Mouse (Mus musculus): ENCODE data around the gene Olfr403. TPM values are rescaled to one million over a fixed set of nuclear protein-coding genes. Genes with fewer than 3 reads are reported as not detected.
"Not testable (repeated sequence)": the region's sequence is repeated elsewhere in the genome, so short reads cannot be mapped to it uniquely, and the experiment has no call there.

The Olfr403 gene
- not detected in 2 replicates for polyA plus RNA-seq (2014; fragmentation: Nextera tagmentation; extraction: Ambion mirVana)

DNA sequence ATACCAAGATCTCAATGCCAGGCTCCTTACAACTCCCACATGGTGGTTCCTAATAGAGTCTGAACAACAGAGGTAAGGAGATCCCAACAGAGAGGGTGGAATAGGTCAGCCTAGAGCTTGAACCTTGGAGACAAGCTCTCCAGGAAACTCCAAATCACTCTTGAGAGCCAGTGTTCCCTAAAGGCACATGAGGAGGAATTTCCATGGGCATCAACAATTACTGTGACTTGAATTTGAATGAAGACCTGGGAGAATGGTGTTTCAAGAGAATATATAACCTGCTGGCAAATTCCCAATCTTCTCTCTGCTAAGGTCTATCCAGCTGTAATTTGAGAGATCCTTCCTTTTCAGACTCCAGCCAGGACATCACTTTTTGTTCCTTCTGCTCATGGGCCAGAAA is at the start of gene Olfr403:
Gene Olfr403, plus strand, starts transcription at position 301 of the 400 bp plus-strand sequence.
- DNase-seq (ENCODE audit: low spot score), result no peak
- no peak for ATAC-seq (ENCODE audit: insufficient read depth, low FRiP score, low TSS enrichment)
- H3K9me3 ChIP-seq (ENCODE audit: control insufficient read depth, low read length), result peaks cover 6% of the 10 kb centered on the region; the same call in 1 of the 2 replicates

DNA sequence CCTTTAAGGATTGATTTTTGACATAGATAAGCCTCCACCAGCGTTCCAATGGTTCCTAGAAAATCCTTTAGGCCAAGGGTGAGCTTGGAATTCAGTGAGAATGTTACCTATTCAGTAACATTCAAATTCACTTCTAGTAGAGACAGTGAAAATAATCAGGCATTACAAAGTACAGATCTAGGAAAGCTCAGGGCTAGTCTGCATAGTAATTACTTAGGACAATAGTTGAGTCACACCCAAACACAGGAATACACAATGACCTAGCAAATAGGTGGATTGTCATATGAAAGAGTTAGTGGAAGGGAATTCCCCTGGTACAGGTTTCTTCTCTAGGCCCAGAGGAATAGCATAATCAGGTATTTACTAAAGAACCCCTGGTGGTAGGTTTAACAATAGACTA is 46.0 kb upstream of the Olfr403 start:
- 38% methylated on average over 1 of the region's 1 CpGs for WGBS
- peaks cover 19% of the 10 kb centered on the region for H3K9me3 ChIP-seq (ENCODE audit: control insufficient read depth, low read length)

More for the DNA sequence above, at the start of gene Olfr403:
- H3K36me3 ChIP-seq (ENCODE audit: control insufficient read depth, insufficient read depth, low read length), result no peaks in the 10 kb centered on the region
- H3K9ac ChIP-seq (ENCODE audit: low read length), result no peak within 1 kb of the TSS
- no peak within 1 kb of the TSS for H3K4me3 ChIP-seq (ENCODE audit: low read depth, low read length)
- H3K27me3 ChIP-seq (ENCODE audit: control insufficient read depth, insufficient read depth, low read length), result no peaks in the 10 kb centered on the region
- no peaks in the 10 kb centered on the region for H3K4me1 ChIP-seq (ENCODE audit: control insufficient read depth, insufficient read depth, low read length)
- H3K27ac ChIP-seq (ENCODE audit: low read depth, low read length), result no peak within 1 kb of the TSS
- no peak within 1 kb of the TSS for H3K4me2 ChIP-seq (ENCODE audit: low read depth)

DNA sequence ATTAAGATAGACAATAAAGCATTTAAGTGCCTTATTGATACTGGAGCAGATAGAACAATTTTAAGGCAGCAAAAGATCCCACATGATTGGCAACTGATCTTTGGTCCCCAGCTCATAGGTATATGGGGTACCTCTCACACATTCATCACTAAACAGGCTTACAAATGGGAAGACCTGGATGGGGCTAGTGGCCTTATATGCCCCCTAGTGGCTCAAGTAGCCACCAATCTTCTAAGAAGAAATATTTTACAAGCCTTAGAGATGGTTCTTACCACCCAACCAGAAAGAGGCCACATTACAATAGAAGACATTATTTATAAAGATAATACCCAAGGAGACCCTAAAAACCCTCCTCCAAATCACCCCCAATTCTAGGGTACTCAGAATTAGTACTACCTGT is 40.2 kb upstream of the Olfr403 start:
- Histone ChIP-seq H3K9me3 (ENCODE audit: control insufficient read depth, low read length) (peaks cover 8% of the 10 kb centered on the region; the same call in 1 of the 2 replicates), H3K27ac (ENCODE audit: low read depth, low read length) (no peak overlapping the region), H3K4me2 (ENCODE audit: low read depth) (no peak overlapping the region), H3K9ac (ENCODE audit: low read length) (no peak overlapping the region), H3K4me3 (ENCODE audit: low read depth, low read length) (no peak overlapping the region), H3K27me3 (ENCODE audit: control insufficient read depth, insufficient read depth, low read length) (no peaks in the 10 kb centered on the region), H3K36me3 (ENCODE audit: control insufficient read depth, insufficient read depth, low read length) (no peaks in the 10 kb centered on the region), H3K4me1 (ENCODE audit: control insufficient read depth, insufficient read depth, low read length) (no peaks in the 10 kb centered on the region)
- ATAC-seq (ENCODE audit: insufficient read depth, low FRiP score, low TSS enrichment) (no peak), DNase-seq (ENCODE audit: low spot score) (no peak)

More for the DNA sequence above, 46.0 kb upstream of the Olfr403 start:
- H3K4me1 ChIP-seq (ENCODE audit: control insufficient read depth, insufficient read depth, low read length); H3K27ac ChIP-seq (ENCODE audit: low read depth, low read length); H3K9ac ChIP-seq (ENCODE audit: low read length); ATAC-seq (ENCODE audit: insufficient read depth, low FRiP score, low TSS enrichment); H3K4me2 ChIP-seq (ENCODE audit: low read depth); DNase-seq (ENCODE audit: low spot score); H3K36me3 ChIP-seq (ENCODE audit: control insufficient read depth, insufficient read depth, low read length); H3K27me3 ChIP-seq (ENCODE audit: control insufficient read depth, insufficient read depth, low read length); H3K4me3 ChIP-seq (ENCODE audit: low read depth, low read length): not testable (repeated sequence)

DNA sequence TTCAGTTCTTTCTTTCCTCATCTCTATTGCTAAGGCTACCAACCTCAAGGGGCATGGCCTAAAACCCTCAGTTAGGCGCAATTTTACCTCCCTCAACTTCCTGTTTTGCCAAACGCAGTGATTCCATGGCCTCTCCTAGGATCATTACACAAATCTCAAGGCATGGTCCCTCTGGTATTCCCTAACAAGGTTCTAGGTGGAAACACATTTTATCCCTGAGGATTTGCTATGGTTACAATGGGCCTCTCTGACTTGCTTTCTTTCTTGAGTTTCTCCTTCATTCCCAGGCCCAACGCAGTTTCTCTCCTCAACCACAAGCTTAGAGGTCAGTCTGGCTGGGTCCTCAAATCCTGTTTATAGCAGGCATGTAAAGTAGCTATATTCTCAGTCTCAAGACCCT is 32.8 kb upstream of the Olfr403 start, which contains the start of gene Olfr402:
Gene Olfr402, plus strand, starts transcription at position 301 of the 400 bp plus-strand sequence.
- Histone ChIP-seq H3K9ac (ENCODE audit: low read length) (no peak within 1 kb of the TSS), H3K9me3 (ENCODE audit: control insufficient read depth, low read length) (peaks cover 9% of the 10 kb centered on the region; the same call in 1 of the 2 replicates), H3K27me3 (ENCODE audit: control insufficient read depth, insufficient read depth, low read length) (no peaks in the 10 kb centered on the region), H3K4me2 (ENCODE audit: low read depth) (no peak within 1 kb of the TSS), H3K4me3 (ENCODE audit: low read depth, low read length) (no peak within 1 kb of the TSS), H3K36me3 (ENCODE audit: control insufficient read depth, insufficient read depth, low read length) (no peaks in the 10 kb centered on the region), H3K27ac (ENCODE audit: low read depth, low read length) (no peak within 1 kb of the TSS), H3K4me1 (ENCODE audit: control insufficient read depth, insufficient read depth, low read length) (no peaks in the 10 kb centered on the region)
- DNase-seq (ENCODE audit: low spot score) (no peak), ATAC-seq (ENCODE audit: insufficient read depth, low FRiP score, low TSS enrichment) (no peak)
- WGBS, result 63% methylated on average over 3 of the region's 3 CpGs

DNA sequence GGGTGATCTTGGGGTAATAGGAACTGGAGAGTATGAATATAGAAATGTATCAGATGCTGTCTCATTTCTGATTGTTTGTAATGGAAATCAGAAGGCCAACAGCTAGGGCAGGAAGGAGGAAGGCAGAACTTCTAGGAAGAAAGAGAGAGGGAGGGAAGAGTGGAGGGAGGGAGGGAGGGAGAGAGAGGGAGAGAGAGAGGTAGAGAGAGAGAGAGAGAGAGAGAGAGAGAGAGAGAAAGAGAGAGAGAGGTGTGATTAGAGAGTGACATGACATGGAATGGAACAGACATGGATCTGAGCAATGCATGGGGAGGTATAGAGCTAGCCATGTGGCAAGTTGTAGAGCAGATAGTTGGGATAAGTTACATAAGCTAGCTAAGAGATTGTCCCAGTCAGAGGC is 17.3 kb upstream of the Olfr403 start:
- H3K9ac ChIP-seq (ENCODE audit: low read length), result no peak overlapping the region
- H3K9me3 ChIP-seq (ENCODE audit: control insufficient read depth, low read length), result 0 out of 2 replicates have a peak, but pooled peaks cover 4% of the 10 kb centered on the region
- no peak for DNase-seq (ENCODE audit: low spot score)
- H3K27ac ChIP-seq (ENCODE audit: low read depth, low read length), result no peak overlapping the region
- no peaks in the 10 kb centered on the region for H3K4me1 ChIP-seq (ENCODE audit: control insufficient read depth, insufficient read depth, low read length)
- no peaks in the 10 kb centered on the region for H3K27me3 ChIP-seq (ENCODE audit: control insufficient read depth, insufficient read depth, low read length)
- H3K36me3 ChIP-seq (ENCODE audit: control insufficient read depth, insufficient read depth, low read length), result no peaks in the 10 kb centered on the region
- no peak overlapping the region for H3K4me2 ChIP-seq (ENCODE audit: low read depth)
- H3K4me3 ChIP-seq (ENCODE audit: low read depth, low read length), result no peak overlapping the region
- no peak for ATAC-seq (ENCODE audit: insufficient read depth, low FRiP score, low TSS enrichment)

DNA sequence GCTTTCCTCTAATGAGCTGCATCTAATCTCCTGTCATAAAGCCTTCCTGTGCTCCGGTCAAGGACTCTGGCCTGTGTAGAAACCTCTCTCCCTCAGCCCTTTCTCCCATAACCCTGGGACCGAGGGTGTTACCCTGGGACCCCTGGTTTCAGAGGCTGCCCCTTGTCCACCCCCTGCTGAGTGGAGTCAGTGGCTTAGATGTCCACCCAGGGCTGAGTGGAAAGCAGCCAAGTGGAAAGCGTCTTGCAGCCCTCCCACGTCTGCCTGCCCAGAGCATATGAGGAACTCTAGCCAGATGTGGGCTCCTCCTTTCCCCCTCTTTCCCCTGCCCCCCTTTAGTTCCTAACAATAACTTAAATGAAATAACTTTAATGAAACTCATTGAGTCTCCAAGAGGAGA is 2.9 kb upstream of the Olfr403 start:
- no peak overlapping the region for H3K27ac ChIP-seq (ENCODE audit: low read depth, low read length)
- no peaks in the 10 kb centered on the region for H3K36me3 ChIP-seq (ENCODE audit: control insufficient read depth, insufficient read depth, low read length)
- no peak overlapping the region for H3K4me2 ChIP-seq (ENCODE audit: low read depth)
- H3K4me1 ChIP-seq (ENCODE audit: control insufficient read depth, insufficient read depth, low read length), result no peaks in the 10 kb centered on the region
- H3K9me3 ChIP-seq (ENCODE audit: control insufficient read depth, low read length), result peaks cover 9% of the 10 kb centered on the region; the same call in 1 of the 2 replicates
- WGBS, result 81% methylated on average over 4 of the region's 4 CpGs
- H3K27me3 ChIP-seq (ENCODE audit: control insufficient read depth, insufficient read depth, low read length), result no peaks in the 10 kb centered on the region
- no peak for DNase-seq (ENCODE audit: low spot score)
- no peak overlapping the region for H3K4me3 ChIP-seq (ENCODE audit: low read depth, low read length)
- ATAC-seq (ENCODE audit: insufficient read depth, low FRiP score, low TSS enrichment), result no peak
- H3K9ac ChIP-seq (ENCODE audit: low read length), result no peak overlapping the region

DNA sequence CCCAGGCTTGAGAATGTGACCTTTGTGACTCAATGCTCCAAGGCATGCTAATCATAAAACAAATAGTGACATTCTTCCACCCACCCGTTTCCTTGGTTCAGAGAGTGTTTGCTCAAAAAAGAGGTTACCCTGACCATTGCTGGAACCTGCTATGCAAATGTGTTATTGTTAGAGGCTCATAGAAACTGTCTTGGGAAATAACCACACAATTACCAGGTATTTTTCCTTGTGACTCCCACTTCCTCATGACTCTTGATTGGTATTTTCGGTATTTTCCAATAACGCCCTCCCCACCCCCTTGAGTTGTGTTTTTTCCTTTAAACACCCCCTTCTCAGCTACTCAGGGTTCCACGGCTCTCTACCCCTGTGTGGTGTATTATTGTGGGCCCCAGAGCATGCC is 2.3 kb upstream of the Olfr403 start:
- Histone ChIP-seq H3K27ac (ENCODE audit: low read depth, low read length) (no peak overlapping the region), H3K9me3 (ENCODE audit: control insufficient read depth, low read length) (peaks cover 6% of the 10 kb centered on the region; the same call in 1 of the 2 replicates), H3K9ac (ENCODE audit: low read length) (no peak overlapping the region), H3K36me3 (ENCODE audit: control insufficient read depth, insufficient read depth, low read length) (no peaks in the 10 kb centered on the region), H3K4me2 (ENCODE audit: low read depth) (no peak overlapping the region), H3K4me3 (ENCODE audit: low read depth, low read length) (no peak overlapping the region), H3K4me1 (ENCODE audit: control insufficient read depth, insufficient read depth, low read length) (no peaks in the 10 kb centered on the region), H3K27me3 (ENCODE audit: control insufficient read depth, insufficient read depth, low read length) (no peaks in the 10 kb centered on the region)
- ATAC-seq (ENCODE audit: insufficient read depth, low FRiP score, low TSS enrichment) (no peak), DNase-seq (ENCODE audit: low spot score) (no peak)
- 79% methylated on average over 4 of the region's 4 CpGs for WGBS

DNA sequence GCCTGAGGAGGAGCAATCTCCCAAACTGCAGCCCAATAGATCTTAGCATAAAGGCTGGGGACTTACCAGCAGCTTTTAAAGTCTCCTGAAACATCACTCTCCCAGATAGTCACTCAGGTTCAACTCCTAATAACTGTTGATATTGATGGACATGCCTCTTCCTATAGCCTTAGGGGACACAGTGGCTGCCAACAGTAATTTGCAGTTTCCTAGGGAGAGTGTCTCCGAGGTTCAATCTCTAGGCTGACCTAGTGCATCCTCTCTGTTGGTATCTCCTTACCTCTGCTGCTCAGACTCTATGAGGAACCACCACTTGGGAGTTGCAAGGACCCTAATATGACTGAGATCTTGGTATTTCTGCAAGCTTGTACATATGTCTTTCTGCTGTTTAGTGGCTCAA is 25.2 kb downstream of the Olfr403 start, which contains the start of gene Olfr43:
Gene Olfr43, minus strand, starts transcription at position 101 of the 400 bp plus-strand sequence.
- H3K4me3 ChIP-seq (ENCODE audit: low read depth, low read length), result no peak within 1 kb of the TSS
- no peak for DNase-seq (ENCODE audit: low spot score)
- H3K9me3 ChIP-seq (ENCODE audit: control insufficient read depth, low read length), result peaks cover 9% of the 10 kb centered on the region; the same call in 1 of the 2 replicates
- ATAC-seq (ENCODE audit: insufficient read depth, low FRiP score, low TSS enrichment), result no peak
- WGBS, result 67% methylated on average over 1 of the region's 1 CpGs
- H3K9ac ChIP-seq (ENCODE audit: low read length), result no peak within 1 kb of the TSS
- no peaks in the 10 kb centered on the region for H3K36me3 ChIP-seq (ENCODE audit: control insufficient read depth, insufficient read depth, low read length)
- no peak within 1 kb of the TSS for H3K4me2 ChIP-seq (ENCODE audit: low read depth)
- H3K27me3 ChIP-seq (ENCODE audit: control insufficient read depth, insufficient read depth, low read length), result no peaks in the 10 kb centered on the region
- H3K4me1 ChIP-seq (ENCODE audit: control insufficient read depth, insufficient read depth, low read length), result no peaks in the 10 kb centered on the region
- H3K27ac ChIP-seq (ENCODE audit: low read depth, low read length), result no peak within 1 kb of the TSS

DNA sequence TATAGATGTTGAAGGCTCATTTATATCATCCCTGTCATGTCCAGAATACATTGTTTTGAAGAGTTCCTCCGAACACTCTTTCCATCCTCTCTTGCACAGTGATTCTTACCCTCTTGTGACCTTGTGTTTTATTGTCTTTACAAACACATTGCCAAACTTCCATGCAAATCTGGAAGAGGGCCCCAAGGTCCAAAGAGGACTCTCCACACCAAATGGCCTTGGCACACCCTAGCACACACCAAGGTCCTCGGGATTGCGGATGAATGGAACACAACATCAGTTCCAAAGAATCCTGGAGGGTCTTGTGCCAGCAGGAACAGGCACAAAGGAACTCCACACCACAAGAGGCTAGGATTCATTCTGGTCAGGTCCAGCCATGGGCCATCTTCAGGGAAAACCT is 55.2 kb downstream of the Olfr403 start:
- no peak for ATAC-seq (ENCODE audit: insufficient read depth, low FRiP score, low TSS enrichment)
- 88% methylated on average over 3 of the region's 3 CpGs for WGBS

More for the DNA sequence above, 55.2 kb downstream of the Olfr403 start:
- Histone ChIP-seq H3K4me2 (ENCODE audit: low read depth) (no peak overlapping the region), H3K4me3 (ENCODE audit: low read depth, low read length) (no peak overlapping the region), H3K9ac (ENCODE audit: low read length) (no peak overlapping the region), H3K27ac (ENCODE audit: low read depth, low read length) (no peak overlapping the region), H3K9me3 (ENCODE audit: control insufficient read depth, low read length) (peaks cover 4% of the 10 kb centered on the region; the same call in 1 of the 2 replicates), H3K36me3 (ENCODE audit: control insufficient read depth, insufficient read depth, low read length) (no peaks in the 10 kb centered on the region), H3K27me3 (ENCODE audit: control insufficient read depth, insufficient read depth, low read length) (no peaks in the 10 kb centered on the region), H3K4me1 (ENCODE audit: control insufficient read depth, insufficient read depth, low read length) (no peaks in the 10 kb centered on the region)
- DNase-seq (ENCODE audit: low spot score), result no peak

Measured in neural tube, embryonic 11.5 days (tissue).